Mouse (Mus musculus) intestine, embryonic 14.5 days (tissue): ENCODE data around the gene Pramel1. TPM values are rescaled to one million over a fixed set of nuclear protein-coding genes. Genes with fewer than 3 reads are reported as not detected.
"Not testable (repeated sequence)": the region's sequence is repeated elsewhere in the genome, so short reads cannot be mapped to it uniquely, and the experiment has no call there.

ENCODE experiments used
- ATAC-seq: fragments of 200-750 bp; cut with Nextera tagmentation; replicated peaks from 2 replicates; pipeline ENCODE4 v1.8.0; 2017; ENCODE audit warnings: low read depth, moderate number of reproducible peaks, moderate TSS enrichment, moderate library complexity; ENCODE audit not compliant: low FRiP score, low TSS enrichment
- DNase-seq: peaks from one replicate; pipeline ENCODE4 v3.0.0-alpha.2; 2018; ENCODE audit warnings: low spot score
- H3K27ac ChIP-seq: fragments of 300-500 bp; sonication (generic); 2 replicates; pipeline ENCODE4 v1.5.1; 2014; ENCODE audit warnings: low read depth, mild to moderate bottlenecking, control low read depth
- H3K27me3 ChIP-seq: fragments of 300-500 bp; sonication (generic); replicated peaks from 2 replicates; pipeline ENCODE4 v1.6.1; 2014; ENCODE audit warnings: low read length, control low read depth; ENCODE audit not compliant: control insufficient read depth, insufficient read depth
- H3K36me3 ChIP-seq: fragments of 300-500 bp; sonication (generic); 2 replicates; pipeline ENCODE4 v1.6.1; 2014; ENCODE audit warnings: low read length, control low read depth; ENCODE audit not compliant: control insufficient read depth, insufficient read depth
- H3K4me1 ChIP-seq: fragments of 300-500 bp; sonication (generic); replicated peaks from 2 replicates; pipeline ENCODE4 v1.6.1; 2014; ENCODE audit warnings: low read length, control low read depth, mixed read lengths; ENCODE audit not compliant: control insufficient read depth, insufficient read depth
- H3K4me2 ChIP-seq: fragments of 300-500 bp; sonication (generic); 2 replicates; pipeline ENCODE4 v1.6.1; 2014; ENCODE audit warnings: low read length
- H3K4me3 ChIP-seq: fragments of 300-500 bp; sonication (generic); 2 replicates; pipeline ENCODE4 v1.5.1; 2014; ENCODE audit warnings: low read depth, low read length, control low read depth, mixed read lengths
- H3K9ac ChIP-seq: fragments of 300-500 bp; sonication (generic); 2 replicates; pipeline ENCODE4 v1.6.1; 2014; ENCODE audit warnings: mild to moderate bottlenecking, low read length
- H3K9me3 ChIP-seq: fragments of 300-500 bp; sonication (generic); 2 replicates; pipeline ENCODE4 v1.6.1; 2016; ENCODE audit warnings: low read length, control low read depth; ENCODE audit not compliant: control insufficient read depth
- WGBS: fragments of 180-500 bp; shearing (Covaris S2); extraction: QIAGEN DNeasy Blood & Tissue Kit; methylation state at CpG from one replicate; pipeline ENCODE4 v1.1.7; 2014; 5-methylcytosine and 5-hydroxymethylcytosine counted together
- polyA plus RNA-seq: library from polyadenylated mRNA; unstranded; fragments of >200 nt; fragmentation: Nextera tagmentation; extraction: Ambion mirVana; gene quantifications from 2 replicates; pipeline ENCODE4 v1.2.1, GENCODE M21; 2014

The Pramel1 gene
- polyA plus RNA-seq = not detected in 2 replicates

DNA sequence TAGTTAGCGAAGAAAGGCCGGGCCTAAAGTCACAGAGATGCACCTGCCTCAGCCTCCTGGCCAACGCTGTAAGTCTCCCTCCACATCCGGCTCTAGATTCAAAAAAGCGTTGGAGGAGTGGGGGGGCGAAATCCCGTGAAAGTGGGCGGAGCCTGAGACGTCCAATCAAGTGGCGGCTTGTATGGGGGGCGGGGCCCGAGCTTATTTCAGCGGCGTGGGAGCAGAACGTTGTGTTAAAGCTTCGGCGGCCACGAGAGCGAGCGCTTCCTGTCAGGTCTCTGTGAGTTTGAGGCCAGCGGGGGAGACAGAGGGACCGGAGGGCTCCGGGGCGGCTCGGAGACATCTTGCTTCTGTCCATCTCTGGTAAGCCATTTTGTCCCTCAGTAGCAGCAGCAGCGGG, at the start of gene Pramel1:
Pramel1 (plus strand) TSS at position 248 of the 400 bp plus-strand sequence.
- Histone ChIP-seq H3K36me3 (no peaks in the 10 kb centered on the region), H3K4me1 (no peaks in the 10 kb centered on the region), H3K4me2 (no peak within 1 kb of the TSS), H3K9me3 (no peaks in the 10 kb centered on the region), H3K27me3 (no peaks in the 10 kb centered on the region), H3K9ac (no peak within 1 kb of the TSS), H3K4me3 (no peak within 1 kb of the TSS), H3K27ac (no peak within 1 kb of the TSS)
- no peak for DNase-seq
- WGBS = 79% methylated on average over 26 of the region's 26 CpGs
- no peak for ATAC-seq

- WGBS = 83% methylated on average over 5 of the region's 5 CpGs
- DNase-seq, H3K4me1 ChIP-seq, ATAC-seq, H3K9ac ChIP-seq, H3K4me3 ChIP-seq, H3K4me2 ChIP-seq, H3K36me3 ChIP-seq, H3K9me3 ChIP-seq, H3K27ac ChIP-seq: not testable (repeated sequence)
- peaks cover 32% of the 10 kb centered on the region for H3K27me3 ChIP-seq
Measured at GRCm38 (mm10) chr4:143345491-143345890, 48.7 kb upstream of the Pramel1 start.

- Histone ChIP-seq H3K36me3 (no peaks in the 10 kb centered on the region), H3K9me3 (no peaks in the 10 kb centered on the region), H3K4me3 (no peak overlapping the region), H3K4me2 (no peak overlapping the region), H3K9ac (no peak overlapping the region), H3K27me3 (peaks cover 54% of the 10 kb centered on the region), H3K4me1 (peaks cover 9% of the 10 kb centered on the region; the same call in 1 of the 2 replicates), H3K27ac (no peak overlapping the region)
- WGBS = 31% methylated on average over 5 of the region's 5 CpGs
- no peak for ATAC-seq
- no peak for DNase-seq
Measured at GRCm38 (mm10) chr4:143348678-143349077, 45.5 kb upstream of the Pramel1 start.

- peaks cover 54% of the 10 kb centered on the region for H3K27me3 ChIP-seq
- peak; percentile 53 for DNase-seq
- H3K27ac ChIP-seq = no peak within 1 kb of the TSS
- no peaks in the 10 kb centered on the region for H3K36me3 ChIP-seq
- peak within 1 kb of the TSS; percentile 37 for H3K4me3 ChIP-seq
- ATAC-seq = peak; percentile 67
- under 1% methylated on average over 19 of the region's 19 CpGs for WGBS
- no peaks in the 10 kb centered on the region for H3K9me3 ChIP-seq
- H3K4me2 ChIP-seq = peak within 1 kb of the TSS; percentile 83
- H3K4me1 ChIP-seq = peaks cover 9% of the 10 kb centered on the region; the same call in 1 of the 2 replicates
- H3K9ac ChIP-seq = no peak within 1 kb of the TSS
Measured at GRCm38 (mm10) chr4:143349484-143349906, 44.7 kb upstream of the Pramel1 start, which contains the start of gene Lrrc38. Gene Lrrc38, plus strand, starts transcription at chr4:143349757.

DNA sequence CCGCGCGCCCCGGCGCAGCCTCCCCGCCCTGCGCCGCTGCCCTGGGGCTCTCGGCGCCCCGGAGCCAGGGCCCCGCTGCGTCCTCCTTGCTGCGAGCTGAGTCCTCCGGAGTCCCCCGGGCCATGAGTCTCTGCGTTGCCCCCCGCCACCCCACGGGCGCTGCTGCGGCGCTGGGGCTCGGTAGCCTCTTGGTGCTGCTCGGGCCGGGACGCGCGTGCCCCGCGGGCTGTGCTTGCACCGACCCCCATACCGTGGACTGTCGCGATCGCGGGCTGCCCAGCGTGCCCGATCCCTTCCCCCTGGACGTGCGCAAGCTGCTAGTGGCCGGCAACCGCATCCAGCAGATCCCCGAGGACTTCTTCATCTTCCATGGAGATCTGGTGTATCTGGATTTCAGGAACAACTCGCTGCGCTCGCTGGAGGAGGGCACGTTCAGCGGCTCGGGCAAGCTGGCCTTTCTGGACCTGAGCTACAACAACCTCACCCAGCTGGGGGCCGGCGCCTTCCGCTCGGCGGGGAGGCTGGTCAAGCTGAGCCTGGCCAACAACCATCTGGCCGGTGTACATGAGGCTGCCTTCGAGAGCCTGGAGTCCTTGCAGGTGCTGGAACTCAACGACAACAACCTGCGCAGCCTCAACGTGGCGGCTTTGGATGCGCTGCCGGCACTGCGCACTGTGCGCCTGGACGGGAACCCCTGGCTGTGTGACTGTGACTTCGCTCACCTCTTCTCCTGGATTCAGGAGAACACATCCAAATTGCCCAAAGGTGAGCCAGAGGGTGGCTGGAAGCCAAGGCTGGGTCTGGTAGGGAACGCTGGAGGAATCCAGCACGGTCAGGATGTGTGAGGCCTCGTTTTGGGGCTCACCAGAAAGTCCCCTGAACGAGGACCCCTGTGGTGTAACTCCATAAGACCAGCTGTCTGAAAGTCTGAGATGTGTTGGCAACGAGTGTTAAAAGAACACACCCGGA, 43.9 kb upstream of the Pramel1 start:
- Histone ChIP-seq H3K27ac (no peak overlapping the region), H3K9me3 (no peaks in the 10 kb centered on the region), H3K36me3 (no peaks in the 10 kb centered on the region), H3K4me3 (peak overlapping the region; percentile 37), H3K4me2 (peak overlapping the region; percentile 83), H3K27me3 (peaks cover 54% of the 10 kb centered on the region), H3K9ac (no peak overlapping the region), H3K4me1 (peaks cover 9% of the 10 kb centered on the region; the same call in 1 of the 2 replicates)
- peak; percentile 35 for ATAC-seq
- WGBS = 4% methylated on average over 71 of the region's 72 CpGs
- DNase-seq = peak; percentile 72

DNA sequence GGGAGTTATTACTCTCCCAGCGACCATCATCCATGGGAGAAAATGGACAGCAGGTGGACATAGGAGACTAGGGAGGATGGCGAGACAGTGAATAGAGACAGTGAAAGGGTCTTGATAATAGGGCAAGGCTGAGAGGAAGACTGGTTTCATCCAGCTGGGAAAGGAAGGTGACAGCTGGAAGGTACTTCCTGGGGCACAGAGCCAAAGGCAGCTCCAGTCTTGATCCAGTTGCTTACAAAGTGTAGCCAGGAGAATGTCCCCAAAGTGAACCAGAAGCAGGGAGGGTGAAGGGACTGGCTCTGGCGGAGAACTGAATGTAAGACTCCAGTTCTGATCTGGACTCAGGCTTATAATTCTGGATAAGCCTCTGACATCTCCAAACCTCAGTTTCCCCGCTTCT, 41.9 kb upstream of the Pramel1 start:
- ATAC-seq (no peak), DNase-seq (no peak)
- Histone ChIP-seq H3K4me2 (no peak overlapping the region), H3K4me3 (no peak overlapping the region), H3K4me1 (peaks cover 9% of the 10 kb centered on the region; the same call in 1 of the 2 replicates), H3K9me3 (no peaks in the 10 kb centered on the region), H3K27ac (no peak overlapping the region), H3K9ac (no peak overlapping the region), H3K36me3 (no peaks in the 10 kb centered on the region), H3K27me3 (peaks cover 54% of the 10 kb centered on the region)
- 74% methylated on average over 4 of the region's 4 CpGs for WGBS

DNA sequence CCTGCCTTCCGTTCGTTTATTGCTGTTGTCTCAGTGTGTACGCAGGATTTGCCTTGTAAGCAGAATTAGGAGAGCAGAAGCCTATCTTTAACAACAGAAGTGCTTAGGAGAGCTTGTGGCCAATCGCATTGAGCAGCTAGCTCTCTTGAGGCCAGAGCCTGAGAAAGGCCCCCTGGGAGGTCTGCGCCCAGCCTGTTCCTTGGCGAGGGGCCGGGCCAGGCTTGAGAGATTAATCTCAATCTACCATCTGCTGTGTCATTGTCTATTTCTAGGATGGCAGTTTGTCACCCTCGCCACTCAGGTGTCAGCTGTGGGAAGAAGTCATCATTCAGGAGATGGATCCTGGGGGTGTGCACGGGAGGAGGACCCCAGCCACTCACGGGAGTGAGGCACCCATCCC, 32.7 kb upstream of the Pramel1 start:
- Histone ChIP-seq H3K9me3 (no peaks in the 10 kb centered on the region), H3K4me3 (no peak overlapping the region), H3K4me1 (no peaks in the 10 kb centered on the region), H3K4me2 (no peak overlapping the region), H3K27me3 (no peaks in the 10 kb centered on the region), H3K27ac (no peak overlapping the region), H3K9ac (no peak overlapping the region), H3K36me3 (no peaks in the 10 kb centered on the region)
- 66% methylated on average over 10 of the region's 10 CpGs for WGBS
- DNase-seq = no peak
- ATAC-seq = no peak

- no peak for DNase-seq
- no peak overlapping the region for H3K4me3 ChIP-seq
- ATAC-seq = no peak
- H3K4me1 ChIP-seq = no peaks in the 10 kb centered on the region
- WGBS = 48% methylated on average over 15 of the region's 15 CpGs
- no peak overlapping the region for H3K27ac ChIP-seq
- no peak overlapping the region for H3K9ac ChIP-seq
- H3K27me3 ChIP-seq = no peaks in the 10 kb centered on the region
- H3K9me3 ChIP-seq = no peaks in the 10 kb centered on the region
- H3K36me3 ChIP-seq = no peaks in the 10 kb centered on the region
- H3K4me2 ChIP-seq = no peak overlapping the region
Measured at GRCm38 (mm10) chr4:143366415-143367041, 27.7 kb upstream of the Pramel1 start.
